Mouse (Mus musculus) bone marrow, adult 2 months (tissue): Measurements from ENCODE around the gene Klhl36. TPM values are rescaled to one million over a fixed set of nuclear protein-coding genes. Genes with fewer than 3 reads are reported as not detected.

Experiments used
- H3K27ac ChIP-seq: fragments of 200-500 bp; 2 replicates; pipeline ENCODE4 v1.5.1; 2012; ENCODE audit warnings: low read depth, mild to moderate bottlenecking, control low read depth, inconsistent platforms, low read length; ENCODE audit not compliant: control insufficient read depth, poor library complexity, insufficient read depth
- H3K4me1 ChIP-seq: fragments of 200-500 bp; 2 replicates; pipeline ENCODE4 v1.6.1; 2011; ENCODE audit warnings: low read length; ENCODE audit not compliant: control insufficient read depth, insufficient read depth
- H3K4me3 ChIP-seq: fragments of 200-500 bp; replicated peaks from 2 replicates; pipeline ENCODE3; 2011; ENCODE audit warnings: mild to moderate bottlenecking, low read depth, low read length, control low read depth; ENCODE audit not compliant: control insufficient read depth
- CTCF ChIP-seq: fragments of 200-500 bp; IDR thresholded peaks from 2 replicates; pipeline ENCODE4 v1.5.1; 2011; ENCODE audit warnings: low read length, control low read depth; ENCODE audit not compliant: control insufficient read depth, insufficient read depth
- POLR2A ChIP-seq: fragments of 200-500 bp; IDR thresholded peaks from 2 replicates; pipeline ENCODE4 v1.6.1; 2011; ENCODE audit warnings: low read depth, mild to moderate bottlenecking, control low read depth, low read length, borderline replicate concordance; ENCODE audit not compliant: control insufficient read depth
- WGBS: fragments of 180-500 bp; shearing (Covaris S2); methylation state at CpG from one replicate; pipeline ENCODE4 v1.1.7; 2018; 5-methylcytosine and 5-hydroxymethylcytosine counted together
- polyA plus RNA-seq: library from polyadenylated mRNA; stranded (reverse); fragments of >200 nt; gene quantifications from 2 replicates; pipeline ENCODE4 v1.2.4, GENCODE M21; 2011; ENCODE audit warnings: low replicate concordance; ENCODE audit not compliant: missing spikeins, insufficient read depth, insufficient read length

Gene Klhl36
- polyA plus RNA-seq, 1 experiment = 4.8 TPM

DNA sequence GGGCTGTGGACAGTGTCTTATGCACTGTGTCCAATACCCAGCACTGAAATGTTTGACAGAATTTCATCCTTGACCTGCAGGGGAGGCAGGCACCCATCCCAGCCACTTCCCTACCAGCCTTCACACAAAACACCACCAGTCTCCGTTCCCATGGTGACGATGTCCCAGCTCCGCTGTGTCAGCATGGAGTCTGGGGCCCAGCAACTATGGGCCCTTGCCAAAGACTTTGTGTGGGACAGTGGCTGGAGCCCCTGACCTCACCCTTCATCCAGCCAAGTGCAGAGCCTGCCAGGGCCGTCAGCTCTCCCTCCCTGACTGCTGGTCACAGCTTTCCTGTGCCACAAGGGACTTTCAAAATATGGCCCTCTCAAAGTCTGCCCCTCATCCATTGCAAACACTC, 38.0 kb upstream of the Klhl36 start:
- WGBS = 66% methylated on average over 4 of the region's 4 CpGs
- Histone ChIP-seq H3K27ac (no peak overlapping the region), H3K4me3 (no peak overlapping the region), H3K4me1 (peaks cover 22% of the 10 kb centered on the region)
- TF ChIP-seq CTCF = no peak
- TF ChIP-seq POLR2A = no peak

DNA sequence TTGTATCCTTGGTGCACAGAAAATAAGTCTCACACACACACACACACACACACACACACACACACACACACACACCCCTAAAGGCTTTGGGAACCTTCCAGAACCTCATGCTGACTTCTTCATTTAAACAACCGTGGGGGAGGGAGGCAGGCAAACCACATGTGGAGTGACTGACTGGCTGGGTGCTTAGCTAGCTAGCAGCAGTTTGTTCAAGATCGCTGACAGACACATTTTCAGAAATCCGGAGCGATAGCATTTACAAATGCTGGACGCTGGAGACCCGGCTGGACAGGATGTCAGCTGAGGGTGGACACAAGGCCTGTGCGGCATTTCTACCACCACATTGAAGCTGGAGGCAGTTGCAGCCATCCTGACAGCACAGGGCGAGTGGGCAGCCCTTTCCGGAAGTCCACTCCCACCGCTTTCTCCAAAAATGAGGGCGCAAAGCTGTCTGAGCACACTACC, 37.2 kb upstream of the Klhl36 start:
- Histone ChIP-seq H3K27ac (peak overlapping the region; percentile 45; the same call in 1 of the 2 replicates), H3K4me3 (peak overlapping the region; percentile 14)
- WGBS = 20% methylated on average over 11 of the region's 11 CpGs

DNA sequence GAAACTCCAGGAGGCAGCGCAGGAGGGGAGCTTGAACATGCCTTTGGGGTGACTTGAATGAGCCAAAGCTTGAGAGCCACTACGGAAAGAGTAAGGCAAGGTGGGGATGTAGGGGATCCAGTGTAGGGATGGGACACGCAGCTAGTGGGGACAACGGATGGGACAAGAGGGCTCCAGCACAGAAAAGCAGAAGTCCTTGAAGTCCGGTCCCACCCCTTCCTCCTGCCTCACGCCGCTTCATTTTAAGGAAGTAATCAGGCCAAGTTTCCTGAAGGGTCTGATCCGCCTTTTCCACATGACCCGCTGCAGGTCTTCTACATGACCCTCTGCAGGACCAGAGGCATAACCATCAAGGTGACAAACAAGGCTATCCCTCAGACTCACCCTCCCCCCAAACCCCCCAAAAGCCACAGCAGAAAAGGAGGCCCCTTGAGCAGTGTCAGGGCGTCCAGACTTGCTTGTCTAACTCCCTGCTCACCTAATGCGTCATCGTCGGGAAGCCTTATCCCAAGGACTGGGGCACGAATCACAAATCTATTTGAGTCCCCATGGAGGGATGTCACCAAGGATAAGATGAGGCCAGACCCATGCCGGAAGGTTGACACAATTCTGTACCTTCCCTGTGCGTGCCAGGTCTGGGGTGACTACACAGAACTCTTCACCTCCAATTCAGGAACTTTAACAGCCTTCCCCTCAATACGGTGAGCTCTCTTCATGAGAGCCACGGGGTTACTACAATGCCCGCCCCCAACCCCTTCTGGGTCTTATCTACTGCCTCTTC, 35.9 kb upstream of the Klhl36 start:
- H3K4me1 ChIP-seq = peaks cover 28% of the 10 kb centered on the region
- peak overlapping the region; percentile 59 for H3K27ac ChIP-seq
- no peak for TF ChIP-seq CTCF
- TF ChIP-seq POLR2A = no peak
- H3K4me3 ChIP-seq = peak overlapping the region; percentile 27
- WGBS = 7% methylated on average over 19 of the region's 19 CpGs

More for the DNA sequence above, 37.2 kb upstream of the Klhl36 start:
- peaks cover 24% of the 10 kb centered on the region for H3K4me1 ChIP-seq
- TF ChIP-seq POLR2A (no peak), CTCF (no peak)

DNA sequence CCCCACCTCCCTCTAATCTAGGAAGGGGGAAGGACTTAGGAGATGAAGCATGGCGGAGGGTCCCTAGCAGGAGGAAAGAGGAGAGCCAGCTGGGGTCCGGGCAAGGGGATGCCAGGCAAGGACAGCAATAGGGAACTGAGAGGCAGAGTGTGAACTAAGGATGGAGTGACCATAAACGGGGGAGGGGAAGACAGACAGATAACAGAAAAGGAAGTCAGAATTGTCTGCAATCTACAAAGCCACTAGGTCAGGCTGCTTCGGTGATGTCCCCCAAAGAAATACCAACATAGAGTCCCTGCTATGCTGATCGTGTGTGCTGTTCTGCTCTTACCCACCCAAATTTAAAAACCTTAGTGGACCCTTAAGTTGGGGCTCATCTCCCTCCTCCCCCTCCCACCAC, 35.1 kb upstream of the Klhl36 start:
- Histone ChIP-seq H3K27ac (peak overlapping the region; percentile 50), H3K4me1 (peaks cover 31% of the 10 kb centered on the region), H3K4me3 (peak overlapping the region; percentile 14)
- TF ChIP-seq CTCF (no peak), POLR2A (no peak)
- WGBS = 15% methylated on average over 5 of the region's 5 CpGs

DNA sequence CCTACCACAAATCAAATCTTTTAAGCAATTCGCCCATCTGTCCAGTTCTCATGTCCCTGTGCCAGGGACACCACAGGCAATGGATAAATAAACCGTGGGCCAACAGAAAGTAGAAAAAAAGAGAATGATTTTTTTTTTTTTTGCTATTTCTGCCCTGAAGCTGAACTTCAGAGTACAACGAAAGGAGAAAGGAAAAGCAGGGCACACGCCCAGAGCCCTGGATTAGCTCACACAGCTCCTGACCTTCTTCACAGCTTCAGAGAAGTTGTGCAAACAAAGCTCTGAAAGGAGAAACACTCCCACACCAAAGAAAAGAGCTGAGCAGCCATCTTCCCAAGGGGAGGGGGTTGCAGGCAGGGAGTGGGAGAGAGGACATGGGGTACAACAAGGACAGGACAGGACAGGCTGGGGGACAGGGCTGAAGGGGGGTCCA, 34.3 kb upstream of the Klhl36 start:
- Histone ChIP-seq H3K4me3 (peak overlapping the region; percentile 16), H3K4me1 (peaks cover 34% of the 10 kb centered on the region), H3K27ac (peak overlapping the region; percentile 52)
- 24% methylated on average over 4 of the region's 4 CpGs for WGBS
- TF ChIP-seq CTCF = no peak
- TF ChIP-seq POLR2A = no peak

DNA sequence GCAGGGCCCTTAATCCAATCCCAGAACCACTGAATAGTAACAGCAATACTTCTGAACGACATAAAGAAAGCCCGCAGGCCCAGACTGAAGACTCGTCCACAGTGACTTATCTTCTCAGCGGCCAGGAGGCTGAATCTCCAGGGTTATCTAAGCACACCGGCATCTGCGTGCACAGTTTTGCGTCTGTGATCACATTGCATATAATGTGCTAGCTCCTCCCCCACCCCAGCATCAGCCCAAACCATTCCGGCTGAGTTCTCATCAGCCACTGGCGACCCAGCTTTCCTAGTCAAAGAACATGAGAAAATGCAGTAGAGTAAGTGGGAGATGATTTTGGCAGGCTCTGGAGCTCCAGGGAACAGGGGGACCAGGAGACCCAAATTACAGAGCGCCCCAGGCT, 33.1 kb upstream of the Klhl36 start:
- peaks cover 38% of the 10 kb centered on the region for H3K4me1 ChIP-seq
- TF ChIP-seq POLR2A = no peak
- TF ChIP-seq CTCF = no peak
- H3K27ac ChIP-seq = no peak overlapping the region
- 71% methylated on average over 10 of the region's 10 CpGs for WGBS
- H3K4me3 ChIP-seq = no peak overlapping the region

DNA sequence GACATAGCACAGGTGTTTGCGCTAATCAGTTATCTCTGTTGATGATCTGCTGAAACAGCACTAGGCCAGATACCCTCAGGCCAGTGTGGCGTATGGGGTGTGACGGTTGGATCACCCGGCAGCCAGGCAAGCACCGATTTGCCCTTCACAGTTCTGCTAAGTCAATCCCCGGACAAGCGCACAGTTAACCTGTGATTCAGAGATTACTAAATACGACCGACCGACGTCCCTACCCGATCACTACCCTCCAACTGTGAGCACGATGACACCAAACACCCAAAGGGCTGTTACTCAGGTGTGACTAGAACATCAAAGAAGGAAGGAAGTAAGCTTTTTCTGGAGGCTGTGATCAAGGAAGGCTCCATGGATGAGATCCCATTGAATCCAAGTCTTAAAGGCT, 32.6 kb upstream of the Klhl36 start:
- no peak for TF ChIP-seq CTCF
- no peak for TF ChIP-seq POLR2A
- WGBS = 77% methylated on average over 13 of the region's 13 CpGs
- Histone ChIP-seq H3K27ac (no peak overlapping the region), H3K4me3 (no peak overlapping the region), H3K4me1 (peaks cover 38% of the 10 kb centered on the region)

DNA sequence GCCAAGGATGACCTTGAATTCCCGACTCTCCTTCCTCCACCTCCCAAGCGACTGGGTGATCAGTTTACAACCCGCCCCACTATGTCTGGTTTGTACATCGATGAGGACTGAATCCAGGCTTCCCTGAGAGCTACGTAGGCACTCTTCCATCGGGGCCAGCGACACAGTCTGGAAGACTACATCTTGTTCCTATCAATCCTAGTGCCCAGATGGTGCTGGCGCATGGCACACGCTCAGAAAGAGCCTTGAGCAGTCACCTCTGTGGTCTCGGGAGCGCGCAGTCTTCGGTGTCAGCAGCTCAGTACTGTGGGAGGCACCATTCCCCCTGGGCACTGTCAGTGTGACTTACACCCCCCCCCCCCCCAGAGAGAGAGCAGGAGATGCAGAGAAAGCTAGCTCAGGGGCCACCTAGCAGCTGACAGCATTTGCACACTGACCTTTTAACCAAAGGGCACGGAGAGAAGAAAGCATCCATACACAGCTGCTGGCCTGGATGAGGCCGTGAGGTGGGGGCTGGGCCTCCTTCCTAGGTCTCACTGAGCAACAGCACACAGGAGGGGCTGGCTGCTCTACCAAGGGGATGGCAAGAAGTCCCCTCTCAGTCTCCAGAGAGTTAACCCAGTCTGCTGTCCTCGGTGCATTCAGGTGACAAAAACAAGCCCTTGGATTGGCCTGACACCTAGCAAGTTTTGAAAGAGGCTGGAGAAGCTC, 32.0 kb upstream of the Klhl36 start:
- TF ChIP-seq POLR2A (no peak), CTCF (no peak)
- 80% methylated on average over 16 of the region's 16 CpGs for WGBS
- no peak overlapping the region for H3K4me3 ChIP-seq
- H3K4me1 ChIP-seq = peaks cover 35% of the 10 kb centered on the region
- H3K27ac ChIP-seq = no peak overlapping the region
